Mouse (Mus musculus): Measurements from ENCODE around the gene Hist1h3f. TPM values are rescaled to one million over a fixed set of nuclear protein-coding genes. Genes with fewer than 3 reads are reported as not detected.
A peak's percentile ranks its signal among the peaks of the same experiment; 100 is the strongest.

Hist1h3f gene
- total and polyA plus RNA-seq, 3 experiments: 1.2 to 541 TPM; not detected in 1

GRCm38 (mm10) chr13:23546694-23547093, 2.8 kb downstream of the Hist1h3f start:
- Histone ChIP-seq H3K27me3 (ENCODE audit: control insufficient read depth in 1 of 2, insufficient read depth in 2 of 2, low read length in 2 of 2) (no peaks in the 10 kb centered on the region), H3K4me3 (ENCODE audit: control insufficient read depth in 1 of 2, insufficient read depth in 1 of 2, low read depth in 2 of 2, low read length in 2 of 2) (no peak overlapping the region), H3K36me3 (ENCODE audit: control insufficient read depth in 1 of 2, insufficient read depth in 2 of 2, low read length in 2 of 2) (peaks cover 0 to 28% of the 10 kb centered on the region in 2 experiments; a peak in 2 of 4 replicates), H3K9ac (ENCODE audit: control insufficient read depth, low read depth, low read length, poor library complexity, severe bottlenecking) (no peak overlapping the region), H3K27ac (ENCODE audit: control insufficient read depth, low read depth, low read length) (no peak overlapping the region), H3K4me1 (ENCODE audit: control insufficient read depth in 1 of 2, insufficient read depth in 2 of 2, low read length in 2 of 2) (peaks cover 0 to 9% of the 10 kb centered on the region in 2 experiments; a peak in 2 of 4 replicates), H3K79me2 (ENCODE audit: control insufficient read depth, insufficient read depth, low read length, poor library complexity) (no peaks in the 10 kb centered on the region; the same call in 1 of the 2 replicates), H3K9me3 (replicated peaks; ENCODE audit: insufficient read depth, low read length) (no peaks in the 10 kb centered on the region)
- TF ChIP-seq E2F4 (IDR thresholded peaks at IDR 0.05; ENCODE audit: borderline replicate concordance, low read depth, low read length) (no peak), GATA1 (IDR thresholded peaks at IDR 0.05; ENCODE audit: low read depth, low read length) (peak; percentile 62), EP300 (IDR thresholded peaks at IDR 0.05; ENCODE audit: low read depth in 1 of 2, low read length in 2 of 2) (no peak), RCOR1 (IDR thresholded peaks at IDR 0.05; ENCODE audit: low read depth, low read length) (no peak), SMC3 (IDR thresholded peaks at IDR 0.05; ENCODE audit: low read depth, low read length) (no peak), ZNF384 (IDR thresholded peaks at IDR 0.05; ENCODE audit: low read depth, low read length) (no peak), TCF12 (IDR thresholded peaks at IDR 0.05; ENCODE audit: low read depth, low read length) (no peak), BHLHE40 (IDR thresholded peaks at IDR 0.05; ENCODE audit: borderline replicate concordance, low read depth, low read length) (no peak)
- no peak for DNase-seq (ENCODE audit: low read depth, low spot score)

DNA sequence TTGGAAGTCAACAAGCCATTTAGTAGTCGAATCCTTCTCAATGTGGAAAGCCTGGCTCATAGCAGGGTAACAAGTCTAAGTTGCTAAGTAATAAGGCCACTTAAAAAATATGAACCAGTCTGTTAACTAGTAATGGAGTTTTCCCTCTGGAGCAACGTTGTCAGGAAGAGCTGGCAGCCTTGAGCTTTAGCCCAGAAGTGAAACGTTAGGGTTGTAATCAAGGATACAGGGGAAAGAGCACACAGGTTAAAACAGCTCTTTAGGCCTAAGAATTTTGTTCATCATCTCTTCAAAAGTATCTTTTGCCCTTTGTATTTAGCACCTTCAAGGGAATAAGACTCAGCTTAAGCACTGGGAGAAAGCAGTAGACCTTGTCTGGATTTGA, 6.9 kb downstream of the Hist1h3f start:
- Histone ChIP-seq H3K4me1 (ENCODE audit: control insufficient read depth in 1 of 2, insufficient read depth in 2 of 2, low read length in 2 of 2) (peaks cover 0 to 16% of the 10 kb centered on the region in 2 experiments; a peak in 2 of 4 replicates), H3K9me3 (replicated peaks; ENCODE audit: insufficient read depth, low read length) (no peaks in the 10 kb centered on the region), H3K4me3 (ENCODE audit: control insufficient read depth in 1 of 2, insufficient read depth in 1 of 2, low read depth in 2 of 2, low read length in 2 of 2) (peak overlapping the region; percentile 0 to 44), H3K79me2 (ENCODE audit: control insufficient read depth, insufficient read depth, low read length, poor library complexity) (peaks cover 3% of the 10 kb centered on the region; the same call in 1 of the 2 replicates), H3K9ac (ENCODE audit: control insufficient read depth, low read depth, low read length, poor library complexity, severe bottlenecking) (peak overlapping the region; percentile 87), H3K27me3 (ENCODE audit: control insufficient read depth in 1 of 2, insufficient read depth in 2 of 2, low read length in 2 of 2) (no peaks in the 10 kb centered on the region), H3K36me3 (ENCODE audit: control insufficient read depth in 1 of 2, insufficient read depth in 2 of 2, low read length in 2 of 2) (peaks cover 0 to 49% of the 10 kb centered on the region in 2 experiments; a peak in 2 of 4 replicates), H3K27ac (ENCODE audit: control insufficient read depth, low read depth, low read length) (peak overlapping the region; percentile 100)
- TF ChIP-seq NELFE (IDR thresholded peaks at IDR 0.05; ENCODE audit: low read depth, low read length) (no peak), TCF12 (IDR thresholded peaks at IDR 0.05; ENCODE audit: low read depth, low read length) (no peak), ZNF384 (IDR thresholded peaks at IDR 0.05; ENCODE audit: low read depth, low read length) (no peak), CHD2 (IDR thresholded peaks at IDR 0.05; ENCODE audit: low read length) (no peak), GABPA (IDR thresholded peaks at IDR 0.05; ENCODE audit: low read depth, low read length) (no peak), ZC3H11A (IDR thresholded peaks at IDR 0.05; ENCODE audit: low read depth, low read length) (no peak), GATA1 (IDR thresholded peaks at IDR 0.05; ENCODE audit: low read depth, low read length) (no peak), ELF1 (IDR thresholded peaks at IDR 0.05; ENCODE audit: low read depth, low read length) (no peak), TAL1 (IDR thresholded peaks at IDR 0.05; ENCODE audit: low read length) (no peak), ZKSCAN1 (IDR thresholded peaks at IDR 0.05; ENCODE audit: low read depth, low read length) (no peak), RAD21 (IDR thresholded peaks at IDR 0.05; ENCODE audit: low read depth, low read length) (no peak), MEF2A (IDR thresholded peaks at IDR 0.05; ENCODE audit: extremely low read depth, insufficient replicate concordance, low read depth, low read length, poor library complexity, severe bottlenecking) (no peak), POLR2AphosphoS5 (IDR thresholded peaks at IDR 0.05; ENCODE audit: borderline replicate concordance, low read depth, low read length) (no peak; the same call in 1 of the 2 replicates), RCOR1 (IDR thresholded peaks at IDR 0.05; ENCODE audit: low read depth, low read length) (no peak), ETS1 (IDR thresholded peaks at IDR 0.05; ENCODE audit: low read depth, low read length) (no peak), HCFC1 (IDR thresholded peaks at IDR 0.05; ENCODE audit: low read depth, low read length) (no peak), SMC3 (IDR thresholded peaks at IDR 0.05; ENCODE audit: low read depth, low read length) (no peak), MAX (IDR thresholded peaks at IDR 0.05; ENCODE audit: low read length) (no peak), MXI1 (IDR thresholded peaks at IDR 0.05; ENCODE audit: low read depth, low read length) (no peak), POLR2AphosphoS2 (IDR thresholded peaks at IDR 0.05; ENCODE audit: low read length) (no peak)
- peak; percentile 86 for DNase-seq (ENCODE audit: low read depth, low spot score)

All from MEL (cell line).